Mouse (Mus musculus) granulocyte monocyte progenitor cell, adult 5-6 weeks (primary cell): Measurements from ENCODE around the gene Arid1b. TPM values are rescaled to one million over a fixed set of nuclear protein-coding genes. Genes with fewer than 3 reads are reported as not detected.

Experiments
- ATAC-seq: replicated peaks from 2 replicates; pipeline ENCODE4 v1.8.0; 2016; ENCODE audit warnings: mild to moderate bottlenecking, moderate TSS enrichment, inconsistent platforms; ENCODE audit not compliant: poor library complexity, severe bottlenecking
- total RNA-seq, 2 experiments: library from RNA; stranded (forward) in 1 of 2; stranded (reverse) in 1 of 2; fragments of 200-712, 200-1000 nt in 1 of 2; fragments of >200 nt in 1 of 2; fragmentation: Nextera tagmentation in 1 of 2; gene quantifications; 2 replicates each; pipeline ENCODE4 v1.2.3; 2014 to 2017

Gene Arid1b
- total RNA-seq, 2 experiments from 2014 or later: 29.4 to 39.2 TPM

DNA sequence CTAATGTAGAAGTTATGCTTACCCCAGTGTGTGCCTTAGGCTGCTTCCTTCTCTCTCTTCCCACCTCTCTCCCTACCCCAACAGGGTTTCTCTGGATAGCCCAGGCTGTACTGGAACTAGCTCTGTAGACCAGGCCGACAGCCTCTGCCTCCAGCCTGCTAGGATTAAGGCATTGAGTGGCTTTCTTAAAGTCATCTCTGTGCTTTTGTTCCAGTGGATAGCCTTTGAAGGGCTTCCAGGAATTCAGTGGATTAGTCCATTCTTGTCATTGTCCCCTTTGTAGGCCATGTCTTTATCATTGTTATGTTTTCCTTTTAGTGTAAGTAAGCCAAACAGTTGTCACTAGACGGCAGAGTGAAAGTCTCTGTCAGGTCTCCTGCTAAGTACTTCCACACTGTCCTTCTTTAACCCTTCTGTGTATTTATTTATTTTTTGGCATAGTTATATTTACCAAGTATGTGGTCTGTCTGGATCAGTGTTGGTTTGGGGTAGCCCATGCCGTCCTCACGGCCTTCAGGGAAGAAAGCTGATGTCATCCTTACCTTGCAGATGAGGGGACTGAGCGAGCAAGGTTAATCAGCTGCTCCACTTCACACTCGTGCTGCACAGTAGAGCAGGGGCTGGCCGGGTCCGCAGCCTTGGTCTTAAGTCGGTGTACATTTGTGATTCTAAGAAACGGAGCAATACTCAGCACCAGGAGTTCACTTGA, 58.1 kb downstream of the Arid1b start:
- ATAC-seq: no peak

DNA sequence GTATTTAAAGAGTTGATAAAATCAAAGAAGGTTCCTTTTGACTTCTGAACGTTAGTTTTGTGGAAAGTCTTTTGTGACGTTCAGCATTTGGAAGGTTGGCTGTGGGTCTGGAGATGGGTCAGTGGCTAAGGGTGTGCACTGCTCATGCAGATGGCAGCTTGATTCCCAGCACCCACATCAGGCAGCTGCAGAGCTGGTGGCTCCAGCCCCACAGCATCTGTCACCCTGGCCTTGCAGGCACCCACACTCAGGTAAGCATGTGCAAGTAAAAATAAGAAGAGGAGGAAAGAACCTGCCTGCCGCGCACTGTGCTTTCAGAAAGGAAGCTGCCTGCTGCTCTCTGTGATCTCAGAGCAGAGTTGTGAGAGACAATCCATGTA, 58.7 kb downstream of the Arid1b start:
- ATAC-seq: no peak

DNA sequence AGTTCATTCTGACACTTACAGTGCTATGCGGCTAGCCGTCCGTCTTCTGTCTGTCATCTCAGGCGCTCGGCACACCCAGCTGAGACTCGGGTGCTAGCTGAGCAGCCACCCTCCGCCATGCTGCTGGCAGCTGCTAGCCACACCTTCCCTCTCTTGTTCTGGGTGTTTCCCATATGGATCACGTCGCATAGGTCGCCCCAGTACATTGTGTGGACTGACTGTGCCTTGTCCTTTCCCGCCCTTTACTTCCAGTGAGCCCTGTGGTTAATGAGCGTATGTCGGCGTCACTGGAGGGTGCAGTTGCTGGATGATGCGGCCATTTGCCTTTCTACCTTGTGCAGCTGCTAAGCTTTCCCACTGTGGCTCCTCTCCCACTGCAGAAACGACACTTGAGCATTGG, 59.1 kb downstream of the Arid1b start:
- ATAC-seq: no peak

DNA sequence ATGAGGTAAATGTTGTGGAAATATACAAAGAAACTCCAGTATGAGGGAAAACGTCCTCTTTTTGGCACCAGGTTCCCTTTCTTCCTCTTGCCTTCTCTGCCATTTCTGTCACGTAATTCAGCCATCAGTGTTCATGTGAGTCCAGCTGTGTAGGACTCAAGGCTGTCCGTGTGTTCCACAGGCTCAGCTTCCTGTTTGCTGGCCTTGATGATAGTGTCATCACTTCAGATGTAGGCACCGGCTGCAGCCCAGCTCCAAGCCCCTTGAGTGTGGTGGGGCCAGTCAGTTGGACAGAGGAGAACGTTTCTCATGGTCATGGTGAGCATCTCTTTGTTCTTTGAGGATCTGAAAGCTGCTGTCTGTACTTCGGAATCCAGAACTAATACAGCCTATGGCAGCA, 61.3 kb downstream of the Arid1b start:
- peak; percentile 65 for ATAC-seq

DNA sequence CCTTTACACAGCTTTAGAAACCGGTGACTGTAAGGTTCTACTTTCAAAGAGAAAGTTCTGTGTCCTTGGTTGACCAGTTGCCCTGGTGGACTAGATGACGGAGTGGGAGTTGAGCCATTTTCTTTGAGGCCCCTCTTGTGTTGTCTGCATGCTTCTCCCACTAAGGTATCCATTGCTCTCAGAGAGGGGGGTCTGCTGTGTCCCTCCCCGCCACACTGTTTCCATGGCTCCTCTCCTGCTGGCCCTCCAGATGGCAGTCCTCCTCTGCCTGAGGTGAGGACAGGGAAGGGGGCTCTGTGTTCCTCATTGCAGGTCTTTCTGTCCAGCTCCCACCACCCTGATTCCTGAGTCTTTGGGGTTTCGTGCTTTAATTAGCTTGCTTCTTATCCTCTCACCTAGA, 62.5 kb downstream of the Arid1b start:
- ATAC-seq: no peak

DNA sequence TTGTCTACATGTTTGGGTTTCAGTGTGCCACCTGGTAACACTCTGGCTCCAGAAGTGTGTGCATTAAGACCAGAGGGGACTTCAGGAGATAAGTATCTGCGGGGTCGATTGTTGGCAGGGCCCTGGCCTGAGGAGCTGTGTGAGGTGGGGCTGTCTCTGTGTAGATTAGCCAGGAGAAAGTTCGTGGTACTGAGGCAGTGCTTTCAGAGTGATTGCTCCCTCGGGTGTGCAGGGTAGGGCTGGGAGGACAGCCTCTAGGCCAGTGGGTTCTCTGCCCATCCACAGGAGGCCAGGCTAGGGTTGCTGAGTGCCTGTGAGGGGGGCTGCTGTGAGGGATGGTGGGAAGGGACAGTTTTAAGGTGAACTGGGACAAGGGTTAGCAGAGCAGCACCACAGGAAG, 63.2 kb downstream of the Arid1b start:
- no peak for ATAC-seq

DNA sequence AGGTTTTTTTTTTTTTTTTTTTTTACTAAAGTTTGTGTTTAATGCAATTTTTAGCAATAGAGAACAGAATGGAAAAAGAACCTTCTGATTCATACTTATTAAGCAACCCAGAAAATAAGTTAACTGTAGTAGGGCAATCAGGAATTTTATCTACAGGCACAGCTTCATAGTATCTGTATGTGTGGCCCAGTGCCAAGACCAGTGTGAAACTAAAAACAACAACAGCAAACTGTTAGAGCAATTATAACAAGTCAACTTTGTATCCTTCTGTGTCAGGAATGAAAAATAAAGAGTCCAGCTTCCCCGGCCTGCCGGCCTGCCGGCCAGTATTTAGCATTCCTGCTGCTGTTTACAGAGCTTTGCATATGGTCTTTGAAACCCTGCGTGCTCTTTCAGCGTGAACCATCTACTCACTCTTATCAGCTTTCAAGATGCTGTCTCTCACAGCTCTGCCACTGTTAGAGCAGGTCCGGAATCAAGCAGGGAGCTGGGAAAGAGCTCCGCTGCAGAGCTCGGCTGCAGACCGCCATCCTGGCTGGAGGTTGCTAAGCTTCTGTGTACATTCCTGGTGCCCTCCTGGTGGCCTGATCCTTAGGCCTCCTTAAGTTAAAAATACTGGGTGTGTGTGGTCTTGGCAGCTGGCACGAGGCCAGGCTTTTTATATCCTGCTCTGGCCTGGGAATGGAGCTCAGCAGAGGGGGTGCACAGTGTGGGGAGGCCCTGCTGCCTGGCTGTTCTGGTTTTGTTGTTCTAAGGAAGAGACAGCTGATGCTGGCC, 64.0 kb downstream of the Arid1b start:
- no peak for ATAC-seq

DNA sequence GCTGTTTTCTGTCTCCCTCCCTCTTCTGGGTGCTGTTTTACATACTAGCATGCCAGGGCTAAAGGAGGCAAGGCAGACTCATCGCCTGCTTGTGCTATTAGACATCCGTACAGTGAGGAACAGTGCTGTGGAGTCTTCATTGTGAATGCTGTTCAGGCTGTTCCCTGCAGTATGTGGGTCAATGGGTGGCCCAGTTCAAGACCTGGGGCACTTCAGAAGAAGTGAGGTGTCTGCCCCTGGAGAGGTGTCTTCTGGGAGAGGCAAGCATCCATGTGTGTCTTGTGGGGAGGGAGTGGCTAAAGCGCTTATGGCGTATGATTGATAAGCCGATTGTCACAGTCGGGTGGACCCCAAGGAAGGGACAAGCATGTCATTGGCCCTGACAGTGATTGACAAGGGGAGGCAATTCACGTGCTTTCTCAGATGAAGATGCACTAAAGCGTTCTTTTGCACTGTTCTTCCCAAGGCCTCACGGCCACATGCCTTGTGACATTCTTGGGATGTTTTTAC, 65.0 kb downstream of the Arid1b start:
- ATAC-seq: no peak

DNA sequence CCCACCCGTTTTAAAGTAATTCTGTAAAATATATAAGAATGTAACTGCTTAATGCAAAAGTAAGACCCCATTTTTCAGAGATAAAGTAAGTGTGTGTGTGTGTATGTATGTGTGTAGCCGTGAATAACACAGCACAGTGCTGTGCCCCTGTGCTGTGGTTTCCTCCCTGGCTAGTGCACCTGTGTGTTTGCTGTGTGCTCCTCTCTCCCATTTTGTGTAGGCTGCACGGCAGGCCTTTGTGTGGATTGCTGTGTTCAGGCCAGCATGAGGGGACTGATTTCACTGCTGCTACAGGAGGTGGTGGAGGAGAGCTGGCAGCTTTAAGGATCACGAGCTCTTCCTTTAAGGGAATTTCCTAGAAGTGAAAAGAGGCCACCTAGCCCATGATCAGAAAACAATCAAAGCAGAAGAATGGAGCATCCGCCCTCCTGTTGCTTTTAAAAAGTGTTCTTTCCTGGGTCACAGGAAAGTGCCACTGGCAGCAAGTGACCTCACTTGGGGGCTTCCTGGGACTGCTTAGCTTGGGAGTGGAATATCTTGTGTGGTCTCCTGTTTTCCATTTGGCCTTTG, 66.5 kb downstream of the Arid1b start:
- ATAC-seq: no peak

DNA sequence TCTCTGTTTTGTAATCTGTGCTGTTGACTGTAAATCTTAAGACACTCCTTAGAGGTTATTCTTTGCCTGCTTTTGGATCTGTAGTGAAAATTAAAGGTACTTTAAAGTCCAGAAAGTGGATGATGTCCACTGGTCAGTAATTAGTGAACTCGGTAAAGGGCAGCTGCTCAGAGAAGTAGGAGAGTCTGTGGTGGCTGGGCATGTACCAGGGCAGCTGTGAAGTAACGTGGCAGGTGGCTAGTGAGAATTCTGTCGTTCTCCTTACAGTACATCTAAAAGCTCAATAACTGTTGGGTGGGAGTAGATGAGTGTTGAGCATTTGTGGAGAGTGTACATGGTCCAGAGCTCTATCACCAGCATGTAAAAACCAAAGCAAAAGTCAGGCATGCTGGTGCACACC, 67.1 kb downstream of the Arid1b start:
- ATAC-seq: no peak

DNA sequence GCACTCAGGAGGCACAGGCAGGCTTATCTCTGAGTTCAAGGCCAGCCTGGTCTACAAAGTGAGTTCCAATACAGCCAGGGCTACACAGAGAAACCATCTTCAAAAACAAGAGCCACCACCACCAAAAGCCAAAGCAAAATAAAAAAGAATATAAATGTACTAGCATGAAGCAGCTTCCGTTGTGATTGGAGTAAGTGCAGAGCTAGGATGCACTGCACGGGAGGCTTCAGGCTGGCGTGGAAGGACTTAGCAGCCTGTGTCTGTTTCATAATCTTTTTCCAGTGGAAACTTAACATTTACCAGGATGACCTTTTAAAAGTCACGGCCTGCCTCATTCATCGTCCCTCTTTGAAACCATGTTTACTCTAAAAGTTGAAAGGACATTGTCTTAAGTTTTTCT, 67.5 kb downstream of the Arid1b start:
- ATAC-seq: no peak

DNA sequence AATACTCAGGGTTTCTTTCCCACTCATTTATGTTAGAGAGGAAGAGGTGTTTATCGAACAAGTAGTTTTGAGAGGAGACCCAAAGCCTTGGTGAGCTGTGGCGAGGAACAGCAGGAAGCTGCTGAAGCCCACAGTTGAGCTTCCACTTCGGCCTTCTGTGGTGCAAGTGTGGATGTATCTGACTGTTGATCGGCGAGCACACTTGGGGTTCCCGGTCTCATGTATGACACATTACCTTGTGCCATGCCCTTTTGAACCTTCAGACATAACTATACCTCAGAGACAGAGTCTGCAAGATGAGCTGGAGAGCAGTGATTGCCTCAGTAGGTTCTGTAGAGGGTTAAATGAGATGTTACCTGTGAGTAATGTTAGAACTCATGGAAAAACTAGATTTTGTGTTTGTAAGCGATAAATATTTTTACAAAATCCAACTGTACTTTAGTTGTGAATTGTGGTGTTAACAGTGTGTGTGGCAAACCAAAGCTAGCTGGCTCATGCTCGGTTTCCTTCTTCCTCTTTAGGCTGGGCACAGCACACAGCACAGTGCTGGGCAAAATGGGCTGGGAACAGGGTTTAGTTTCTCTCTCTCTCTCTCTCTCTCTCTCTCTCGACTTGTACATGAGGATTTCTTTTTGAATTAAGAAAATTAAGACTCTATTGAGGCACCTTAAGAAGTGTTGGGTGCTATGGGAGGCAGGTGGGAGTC, 69.5 kb downstream of the Arid1b start:
- ATAC-seq: peak; percentile 74

DNA sequence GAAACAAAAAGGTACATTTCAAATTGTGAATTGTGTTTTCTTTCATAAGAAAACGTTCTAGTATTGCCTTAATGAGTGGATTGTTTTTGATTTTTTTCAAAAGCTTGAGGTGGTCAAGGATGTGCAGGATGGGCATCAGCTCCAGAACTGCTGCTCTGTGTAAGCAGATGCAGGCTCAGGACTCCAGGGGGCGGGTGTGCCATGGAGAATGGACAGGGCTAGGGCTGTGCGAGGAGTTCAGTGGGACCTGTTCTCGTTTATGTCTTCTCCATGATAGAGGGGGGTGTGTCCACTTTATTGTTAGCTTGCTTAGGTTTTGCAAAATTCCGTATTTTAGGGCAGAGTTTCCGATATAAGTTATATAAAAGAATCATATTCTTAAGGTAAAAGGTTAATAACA, 70.6 kb downstream of the Arid1b start:
- no peak for ATAC-seq

DNA sequence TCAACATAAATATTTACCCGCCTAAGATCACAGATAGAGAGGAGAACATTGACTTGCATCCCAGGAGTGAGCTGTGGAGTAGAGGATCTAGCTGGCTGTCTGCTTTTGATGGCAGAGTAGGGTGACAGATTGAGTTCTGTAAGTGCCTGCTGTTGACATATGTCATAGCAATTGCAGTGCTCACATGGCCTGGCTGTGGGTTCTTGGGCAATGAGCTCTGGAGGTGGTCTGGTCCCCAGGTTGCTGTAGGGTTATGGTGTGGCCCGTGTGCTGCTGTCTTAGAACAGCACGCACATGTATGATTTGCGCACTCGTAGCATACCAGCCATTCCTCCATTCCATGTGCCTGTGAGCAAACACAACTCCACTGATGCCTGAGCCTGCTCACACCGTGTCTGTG, 71.1 kb downstream of the Arid1b start:
- ATAC-seq: no peak

DNA sequence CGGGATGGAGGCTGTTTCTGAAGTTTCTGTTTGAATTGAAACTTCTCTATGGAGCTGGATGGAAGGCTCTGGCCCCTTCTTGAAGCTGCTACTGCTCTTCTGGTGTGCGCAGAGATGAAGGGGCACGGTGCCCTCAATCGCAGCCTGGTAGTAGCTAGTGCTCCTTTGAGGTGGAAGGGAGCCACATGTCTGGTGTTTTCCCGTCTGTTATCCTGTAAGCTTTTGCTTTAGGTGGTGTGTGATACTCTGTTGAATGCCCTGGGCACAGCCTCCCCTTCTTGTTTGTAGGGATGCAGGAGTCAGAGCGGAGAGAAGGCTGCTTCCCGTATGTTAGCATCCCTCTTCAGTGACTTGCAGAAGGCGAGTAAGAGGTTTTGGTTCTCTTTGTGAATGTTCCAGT, 72.7 kb downstream of the Arid1b start:
- ATAC-seq: no peak

DNA sequence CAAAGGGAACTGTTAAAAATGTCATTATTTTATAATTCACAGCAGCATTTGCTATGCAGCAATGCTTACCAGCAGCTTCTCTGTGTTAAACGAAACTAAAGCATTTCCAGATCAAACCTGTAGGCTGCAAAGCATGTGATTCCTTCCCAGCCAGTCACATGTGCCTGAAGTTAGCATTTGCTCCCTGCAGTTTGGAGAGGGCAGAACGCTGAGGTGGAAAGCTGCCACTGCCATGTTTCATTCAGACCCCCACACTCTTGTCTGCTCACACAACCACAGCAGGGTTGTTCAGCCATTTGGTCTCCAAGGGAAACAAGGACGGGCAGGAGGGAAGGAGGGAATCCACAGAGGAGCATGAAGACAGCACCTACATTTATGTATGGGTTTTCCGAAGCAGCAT, 73.1 kb downstream of the Arid1b start:
- ATAC-seq: no peak

DNA sequence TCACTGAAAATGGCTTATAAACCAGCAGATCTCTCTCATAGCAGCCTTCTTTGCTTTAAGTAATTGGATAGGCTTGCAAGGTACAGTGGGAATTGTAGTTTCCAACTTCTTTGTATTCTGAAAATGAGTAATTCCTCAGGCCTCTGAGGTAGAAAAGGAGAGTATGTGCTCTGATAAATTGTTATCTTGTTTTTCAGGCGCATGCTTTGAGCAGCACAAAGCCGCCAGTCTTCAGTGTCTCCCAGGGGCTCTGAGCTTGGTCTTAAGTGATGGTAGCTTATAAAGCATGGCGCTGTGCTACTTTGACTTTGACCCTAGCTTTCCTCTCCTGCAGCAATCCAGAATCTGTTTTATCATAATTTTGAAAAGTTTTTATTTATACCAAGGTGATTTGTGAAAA, 76.3 kb downstream of the Arid1b start:
- ATAC-seq: no peak

DNA sequence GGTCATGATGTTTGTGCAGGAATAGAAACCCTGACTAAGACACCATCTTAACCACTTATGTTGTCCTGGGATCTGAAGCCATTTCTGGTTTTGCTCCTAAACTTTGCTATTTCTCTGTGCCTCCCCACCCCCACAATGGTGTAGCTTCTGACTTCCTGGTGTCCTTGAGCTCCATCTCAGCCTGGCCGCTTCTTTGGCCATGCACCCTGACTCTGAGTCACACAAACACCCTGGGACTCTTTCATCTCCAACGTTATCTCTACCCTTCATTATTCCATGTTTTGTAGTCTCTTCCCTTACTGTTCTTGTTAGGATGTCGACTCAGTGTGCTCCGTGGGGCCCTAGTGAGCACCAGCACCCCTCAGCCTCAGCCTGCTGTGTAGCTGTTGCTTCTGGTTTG, 78.4 kb downstream of the Arid1b start:
- ATAC-seq: no peak

DNA sequence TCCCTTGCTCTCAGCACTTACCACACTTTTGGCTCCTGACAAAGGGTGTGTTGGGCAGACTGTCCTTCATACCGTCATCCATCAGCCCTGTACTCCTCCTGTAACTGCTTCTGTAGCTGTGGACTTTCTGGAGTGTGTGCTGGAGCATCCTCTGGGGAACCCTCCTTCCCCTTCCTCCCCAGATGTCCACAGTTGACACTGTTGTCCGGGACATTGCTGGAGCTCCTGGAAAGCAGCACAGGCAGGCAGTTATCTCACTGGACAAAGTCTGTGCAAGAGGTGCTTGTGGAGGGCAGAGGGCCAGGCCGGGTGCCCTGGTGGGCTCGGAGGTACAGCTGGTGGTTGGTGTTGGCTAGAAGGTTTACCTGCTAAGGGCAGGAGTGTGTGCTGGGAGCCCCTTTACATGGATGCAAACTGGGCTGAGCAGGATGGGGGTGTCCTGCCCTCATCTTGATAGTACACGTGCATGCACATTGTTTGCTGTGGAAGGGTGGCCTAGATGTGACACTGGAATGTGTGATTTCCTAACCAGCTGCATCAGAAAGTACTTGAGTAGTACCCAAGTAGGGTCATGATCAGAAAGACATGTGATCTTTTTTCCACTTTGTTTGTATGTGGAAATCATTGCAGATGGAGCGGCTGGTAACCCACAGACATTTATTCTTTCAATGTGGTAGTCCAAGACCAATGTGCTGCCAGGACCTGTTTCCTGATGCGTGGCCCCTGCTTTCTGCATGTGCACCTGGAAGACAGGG, 80.8 kb downstream of the Arid1b start:
- ATAC-seq: peak; percentile 59

DNA sequence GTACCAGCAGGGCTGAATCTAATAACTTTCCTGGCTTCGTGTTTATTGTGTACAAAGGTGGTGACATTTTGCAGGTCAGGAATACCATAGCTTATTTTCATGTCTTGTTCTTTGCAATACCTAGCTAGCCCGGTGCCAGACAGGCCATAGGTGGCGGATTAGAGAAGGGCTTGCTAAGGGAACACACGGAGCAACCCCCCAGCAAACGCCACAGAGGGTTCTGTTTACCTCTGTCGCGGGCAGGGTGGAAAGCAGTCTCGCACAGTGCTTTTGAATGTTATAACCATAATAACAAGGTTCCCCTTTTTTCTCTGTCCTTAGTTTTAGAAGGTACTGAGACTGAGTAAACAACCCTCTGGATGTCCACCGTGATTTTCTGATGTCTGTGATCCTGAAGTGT, 83.9 kb downstream of the Arid1b start:
- ATAC-seq: no peak
